Mouse (Mus musculus) neutrophil, adult 5-6 weeks (primary cell): ENCODE results near the gene Wasf1. TPM values are rescaled to one million over a fixed set of nuclear protein-coding genes. Genes with fewer than 3 reads are reported as not detected.

Experiments
- ATAC-seq: fragments of 151-379, 151-347 bp; 2 replicates; pipeline ENCODE4 v1.8.0; 2017; ENCODE audit warnings: mild to moderate bottlenecking, moderate TSS enrichment; ENCODE audit not compliant: insufficient number of reproducible peaks, poor library complexity, low FRiP score, severe bottlenecking; ENCODE audit errors: extremely low read depth
- total RNA-seq: library from RNA; stranded (forward); fragments of 200-1000 nt; gene quantifications from 2 replicates; pipeline ENCODE4 v1.2.3, GENCODE M21; 2017

The Wasf1 gene
- total RNA-seq, 1 experiment from 2014 or later, result not detected

- ATAC-seq, result no peak
Observed at GRCm38 (mm10) chr10:40964546-40964945, 81.3 kb downstream of the Wasf1 start.

- no peak for ATAC-seq
Observed at GRCm38 (mm10) chr10:40968551-40968950, 85.3 kb downstream of the Wasf1 start.

- no peak for ATAC-seq
Observed at GRCm38 (mm10) chr10:40969372-40970033, 86.2 kb downstream of the Wasf1 start.

GRCm38 (mm10) chr10:40970601-40971245, 87.4 kb downstream of the Wasf1 start:
- no peak for ATAC-seq

- no peak for ATAC-seq
Observed at GRCm38 (mm10) chr10:40971256-40971655, 88.0 kb downstream of the Wasf1 start.

GRCm38 (mm10) chr10:40983761-40984160, 100.5 kb downstream of the Wasf1 start:
- no peak for ATAC-seq

GRCm38 (mm10) chr10:40984600-40984999, 101.3 kb downstream of the Wasf1 start:
- ATAC-seq, result no peak

GRCm38 (mm10) chr10:40985350-40985749, 102.1 kb downstream of the Wasf1 start:
- no peak for ATAC-seq

Other genes starting within 250 kb of the Wasf1 start
- gene Mettl24, start 200.2 kb upstream of the Wasf1 start, total RNA-seq, result not detected in 2 replicates
- 52.3 and 58.9 TPM in 2 replicates for gene Cdc40, start 164 bp upstream of the Wasf1 start, total RNA-seq
- not detected in 2 replicates for gene Gpr6, start 188.8 kb downstream of the Wasf1 start, total RNA-seq